9 mouse cellular contexts compared by ENCODE assay signal in genomic region chr3:94839101-94839500, GRCm38 (mm10). TPM values are rescaled to one million over a fixed set of nuclear protein-coding genes. Genes with fewer than 3 reads are reported as not detected.
DNase-seq lines count a peak whose midpoint lies in the region; ATAC-seq and TF ChIP-seq lines count a peak whose summit lies in the region.
"Had no signal": no experiment of that assay in that cellular context is flagged by ENCODE, and none has a peak within 500 bp of the region (broad histone marks: within the 10 kb centered on the region; RNA-seq: fewer than 3 reads in every experiment).

No protein-coding gene starts in this region.

- peak overlapping the region; percentile 99; the same call in 1 of the 2 replicates for H3K27ac ChIP-seq in kidney, postnatal 0 days
- peak overlapping the region; percentile 99; the same call in 1 of the 2 replicates for H3K27ac ChIP-seq in forebrain, embryonic 10.5 days
- no peak overlapping the region for H3K27ac ChIP-seq in limb, embryonic 10.5 days
- peak overlapping the region; percentile 100; the same call in 1 of the 2 replicates for H3K27ac ChIP-seq in neural tube, embryonic 14.5 days (ENCODE audit: low read depth, low read length)

- DNase-seq in kidney, postnatal 0 days (ENCODE audit: low spot score), result no peak
- DNase-seq in kidney, adult 11 months, result no peak
- DNase-seq in forebrain, embryonic 10.5 days (ENCODE audit: extremely low spot score, low spot score), result no peak
- DNase-seq in limb, embryonic 10.5 days (ENCODE audit: low spot score), result no peak
- DNase-seq in natural killer cell, adult 2 months (ENCODE audit: low spot score in 2 of 2), result no peak
- DNase-seq in cerebellum, postnatal 14 days, result no peak
- DNase-seq in lung, postnatal 10 days, result no peak
- DNase-seq: lung, adult 2 months had no signal

- peak overlapping the region; percentile 82 for H3K4me2 ChIP-seq in kidney, postnatal 0 days (ENCODE audit: low read length)
- peak overlapping the region; percentile 85 for H3K4me2 ChIP-seq in neural tube, embryonic 14.5 days (ENCODE audit: low read depth, low read length)

- no peaks in the 10 kb centered on the region for H3K27me3 ChIP-seq in kidney, postnatal 0 days (ENCODE audit: insufficient read depth, low read length)
- no peaks in the 10 kb centered on the region for H3K27me3 ChIP-seq in forebrain, embryonic 10.5 days (ENCODE audit: poor library complexity, severe bottlenecking)
- no peaks in the 10 kb centered on the region for H3K27me3 ChIP-seq in limb, embryonic 10.5 days (ENCODE audit: low read depth, poor library complexity, severe bottlenecking)
- H3K27me3 ChIP-seq in neural tube, embryonic 14.5 days (ENCODE audit: control insufficient read depth, insufficient read depth, low read length), result no peaks in the 10 kb centered on the region

- peak overlapping the region; percentile 91 for H3K4me3 ChIP-seq in kidney, postnatal 0 days (replicated peaks; ENCODE audit: low read depth, low read length)
- H3K4me3 ChIP-seq in forebrain, embryonic 10.5 days, result peak overlapping the region; percentile 80
- H3K4me3 ChIP-seq in limb, embryonic 10.5 days, result peak overlapping the region; percentile 84
- H3K4me3 ChIP-seq in neural tube, embryonic 14.5 days (ENCODE audit: low read depth, low read length), result peak overlapping the region; percentile 56

- no peaks in the 10 kb centered on the region for H3K9me3 ChIP-seq in kidney, postnatal 0 days (replicated peaks; ENCODE audit: low read length)
- no peaks in the 10 kb centered on the region for H3K9me3 ChIP-seq in forebrain, embryonic 10.5 days
- no peaks in the 10 kb centered on the region for H3K9me3 ChIP-seq in limb, embryonic 10.5 days (replicated peaks)
- no peaks in the 10 kb centered on the region for H3K9me3 ChIP-seq in neural tube, embryonic 14.5 days (ENCODE audit: control insufficient read depth, low read length)

- no peaks in the 10 kb centered on the region for H3K36me3 ChIP-seq in kidney, postnatal 0 days (ENCODE audit: insufficient read depth, low read length)
- H3K36me3 ChIP-seq in forebrain, embryonic 10.5 days (replicated peaks), result 0 out of 2 replicates have a peak, but pooled peaks cover 4% of the 10 kb centered on the region
- peaks cover 3% of the 10 kb centered on the region; the same call in 1 of the 2 replicates for H3K36me3 ChIP-seq in limb, embryonic 10.5 days
- no peaks in the 10 kb centered on the region for H3K36me3 ChIP-seq in neural tube, embryonic 14.5 days (ENCODE audit: control insufficient read depth, insufficient read depth, low read length)

- TF ChIP-seq CTCF in kidney, postnatal 0 days (IDR thresholded peaks at IDR 0.05; ENCODE audit: low read depth), result no peak

- 60% methylated on average over 5 of the region's 5 CpGs for WGBS in kidney, postnatal 0 days
- 81% methylated on average over 5 of the region's 5 CpGs for WGBS in forebrain, embryonic 10.5 days
- WGBS in limb, embryonic 10.5 days, result 85% methylated on average over 5 of the region's 5 CpGs
- 71% methylated on average over 5 of the region's 5 CpGs for WGBS in neural tube, embryonic 14.5 days

- peaks cover 7% of the 10 kb centered on the region for H3K4me1 ChIP-seq in kidney, postnatal 0 days (replicated peaks; ENCODE audit: insufficient read depth, low read length)
- H3K4me1 ChIP-seq in forebrain, embryonic 10.5 days, result peaks cover 22% of the 10 kb centered on the region
- peaks cover 12% of the 10 kb centered on the region for H3K4me1 ChIP-seq in limb, embryonic 10.5 days
- H3K4me1 ChIP-seq in neural tube, embryonic 14.5 days (ENCODE audit: control insufficient read depth, insufficient read depth, low read length), result peaks cover 16% of the 10 kb centered on the region

- no peak overlapping the region for H3K9ac ChIP-seq in kidney, postnatal 0 days (ENCODE audit: low read depth, low read length)
- peak overlapping the region; percentile 90 for H3K9ac ChIP-seq in neural tube, embryonic 14.5 days (replicated peaks; ENCODE audit: low read depth, low read length)

- no peak for ATAC-seq in kidney, postnatal 0 days (replicated peaks; ENCODE audit: low FRiP score, low read depth)
- no peak for ATAC-seq in neural tube, embryonic 14.5 days (ENCODE audit: low read depth)

RNA-seq across cellular contexts. Expression of gene Pogz, which starts 1.7 kb away (rescaled TPM):
- 14.1 and 14.6 TPM in 2 replicates for polyA plus RNA-seq in kidney, postnatal 0 days (2015; fragmentation: Nextera tagmentation; extraction: Ambion mirVana)
- 18.5 and 20.3 TPM in 2 replicates for polyA plus RNA-seq in forebrain, embryonic 10.5 days (2016; fragmentation: Nextera tagmentation; extraction: Ambion mirVana)
- 17.7 and 21.4 TPM in 2 replicates for polyA plus RNA-seq in limb, embryonic 10.5 days (2016; fragmentation: Nextera tagmentation; extraction: Ambion mirVana)
- 26.6 and 30.7 TPM in 2 replicates for polyA plus RNA-seq in neural tube, embryonic 14.5 days (2014; fragmentation: Nextera tagmentation; extraction: Ambion mirVana)

RNA-seq across cellular contexts. Expression of gene Psmb4, which starts 47.7 kb away (rescaled TPM):
- polyA plus RNA-seq in kidney, postnatal 0 days (2015; fragmentation: Nextera tagmentation; extraction: Ambion mirVana), result 317 and 329 TPM in 2 replicates
- 345 and 349 TPM in 2 replicates for polyA plus RNA-seq in forebrain, embryonic 10.5 days (2016; fragmentation: Nextera tagmentation; extraction: Ambion mirVana)
- polyA plus RNA-seq in limb, embryonic 10.5 days (2016; fragmentation: Nextera tagmentation; extraction: Ambion mirVana), result 364 and 392 TPM in 2 replicates
- polyA plus RNA-seq in neural tube, embryonic 14.5 days (2014; fragmentation: Nextera tagmentation; extraction: Ambion mirVana), result 344 and 394 TPM in 2 replicates

RNA-seq across cellular contexts. Expression of gene Cgn, which starts 52.8 kb away (rescaled TPM):
- 15.7 and 16.4 TPM in 2 replicates for polyA plus RNA-seq in kidney, postnatal 0 days (2015; fragmentation: Nextera tagmentation; extraction: Ambion mirVana)
- polyA plus RNA-seq in forebrain, embryonic 10.5 days (2016; fragmentation: Nextera tagmentation; extraction: Ambion mirVana), result 9.1 and 10.3 TPM in 2 replicates
- polyA plus RNA-seq in limb, embryonic 10.5 days (2016; fragmentation: Nextera tagmentation; extraction: Ambion mirVana), result 6.2 and 6.5 TPM in 2 replicates
- polyA plus RNA-seq in neural tube, embryonic 14.5 days (2014; fragmentation: Nextera tagmentation; extraction: Ambion mirVana), result 8.9 and 11.6 TPM in 2 replicates
